Mouse (Mus musculus) lung, postnatal 25 days (tissue): ENCODE measurements at regions not wholly inside any gene's neighbourhood (a gene's known extent, or its start where the extent isn't known, plus 50 kb on each side); places are given as distances from the start of the nearest gene placed in this dataset.
A peak's percentile ranks its signal among the peaks of the same experiment; 100 is the strongest.

Experiments
- DNase-seq: peaks from one replicate; pipeline ENCODE4 v3.0.0; 2022; ENCODE audit warnings: low spot score

GRCm38 (mm10) chr5:42636162-42636823 is 568.5 kb downstream of the Gm16223 start:
- DNase-seq, result no peak

GRCm38 (mm10) chr5:42656460-42656859 is 576.5 kb upstream of the Cpeb2 start:
- DNase-seq, result no peak

GRCm38 (mm10) chr5:42659994-42660393 is 573.0 kb upstream of the Cpeb2 start:
- DNase-seq, result no peak

GRCm38 (mm10) chr5:42679617-42680016 is 553.4 kb upstream of the Cpeb2 start:
- DNase-seq, result no peak

- peak; percentile 8 for DNase-seq
Observed at GRCm38 (mm10) chr5:42685356-42686057, 547.5 kb upstream of the Cpeb2 start.

- no peak for DNase-seq
Observed at GRCm38 (mm10) chr5:42687176-42687575, 545.8 kb upstream of the Cpeb2 start.
